Mouse (Mus musculus) lung, embryonic 16.5 days (tissue): Measurements from ENCODE around the gene Lmbr1. TPM values are rescaled to one million over a fixed set of nuclear protein-coding genes. Genes with fewer than 3 reads are reported as not detected.

Source experiments
- ATAC-seq: fragments of 200-750 bp; cut with Nextera tagmentation; 2 replicates; pipeline ENCODE4 v1.8.0; 2017; ENCODE audit warnings: low read depth, mild to moderate bottlenecking, moderate library complexity
- H3K27ac ChIP-seq: fragments of 300-500 bp; sonication (generic); 2 replicates; pipeline ENCODE4 v1.5.1; 2014; ENCODE audit warnings: mild to moderate bottlenecking, control low read depth, low read length
- H3K27me3 ChIP-seq: fragments of 300-500 bp; sonication (generic); 2 replicates; pipeline ENCODE4 v1.6.1; 2014; ENCODE audit warnings: low read depth, low read length, mixed read lengths; ENCODE audit not compliant: control insufficient read depth, insufficient read depth
- H3K36me3 ChIP-seq: fragments of 300-500 bp; sonication (generic); 2 replicates; pipeline ENCODE4 v1.6.1; 2014; ENCODE audit warnings: low read length; ENCODE audit not compliant: control insufficient read depth, insufficient read depth
- H3K4me1 ChIP-seq: fragments of 300-500 bp; sonication (generic); replicated peaks from 2 replicates; pipeline ENCODE4 v1.6.1; 2014; ENCODE audit warnings: low read length, mixed read lengths; ENCODE audit not compliant: control insufficient read depth, insufficient read depth
- H3K4me2 ChIP-seq: fragments of 300-500 bp; sonication (generic); 2 replicates; pipeline ENCODE4 v1.6.1; 2014; ENCODE audit warnings: low read depth, low read length, control low read depth
- H3K4me3 ChIP-seq: fragments of 300-500 bp; sonication (generic); 2 replicates; pipeline ENCODE4 v1.5.1; 2014; ENCODE audit warnings: mild to moderate bottlenecking, low read length, control low read depth
- H3K9ac ChIP-seq: fragments of 300-500 bp; sonication (generic); 2 replicates; pipeline ENCODE4 v1.6.1; 2014; ENCODE audit warnings: low read length, control low read depth
- H3K9me3 ChIP-seq: fragments of 300-500 bp; sonication (generic); 2 replicates; pipeline ENCODE4 v1.6.1; 2016; ENCODE audit warnings: low read length; ENCODE audit not compliant: control insufficient read depth
- WGBS: fragments of 180-500 bp; shearing (Covaris S2); extraction: QIAGEN DNeasy Blood & Tissue Kit; methylation state at CpG from one replicate; pipeline ENCODE4 v1.1.7; 2014; 5-methylcytosine and 5-hydroxymethylcytosine counted together
- polyA plus RNA-seq: library from polyadenylated mRNA; unstranded; fragments of >200 nt; fragmentation: Nextera tagmentation; extraction: Ambion mirVana; gene quantifications from 2 replicates; pipeline ENCODE4 v1.2.1, GENCODE M21; 2015

The Lmbr1 gene
- polyA plus RNA-seq, 1 experiment from 2014 or later: 10.7 TPM

DNA sequence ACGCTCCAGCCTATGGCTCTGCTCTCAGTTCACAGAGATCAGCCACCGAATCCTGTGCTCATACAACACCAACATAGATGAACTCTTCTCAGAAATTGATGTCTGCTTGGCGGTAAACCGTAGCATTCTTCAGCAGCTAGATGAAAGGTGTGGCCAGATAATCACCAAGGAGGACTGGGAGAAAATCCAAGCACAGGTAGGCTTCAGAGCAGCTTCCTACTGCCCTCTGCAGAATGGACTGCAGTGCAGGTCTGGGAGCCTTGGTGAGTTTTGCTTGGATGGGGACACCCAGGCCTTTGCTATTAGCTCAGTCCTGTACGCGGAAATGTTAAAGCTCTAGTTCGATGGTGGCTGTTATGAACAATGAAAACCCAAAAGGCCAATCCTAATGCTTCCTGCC, 154.1 kb downstream of the Lmbr1 start:
- Histone ChIP-seq H3K4me1 (no peaks in the 10 kb centered on the region), H3K4me2 (no peak overlapping the region), H3K27ac (no peak overlapping the region), H3K9ac (no peak overlapping the region), H3K36me3 (no peaks in the 10 kb centered on the region), H3K4me3 (no peak overlapping the region), H3K9me3 (no peaks in the 10 kb centered on the region), H3K27me3 (no peaks in the 10 kb centered on the region)
- ATAC-seq: no peak
- 86% methylated on average over 7 of the region's 7 CpGs for WGBS

GRCm38 (mm10) chr5:29217997-29218396, 160.2 kb downstream of the Lmbr1 start:
- Histone ChIP-seq H3K4me1 (0 out of 2 replicates have a peak, but pooled peaks cover 2% of the 10 kb centered on the region), H3K4me3 (no peak overlapping the region), H3K9ac (no peak overlapping the region), H3K36me3 (no peaks in the 10 kb centered on the region), H3K9me3 (no peaks in the 10 kb centered on the region), H3K4me2 (no peak overlapping the region), H3K27me3 (no peaks in the 10 kb centered on the region), H3K27ac (no peak overlapping the region)
- 53% methylated on average over 3 of the region's 3 CpGs for WGBS
- no peak for ATAC-seq

- ATAC-seq: no peak
These were observed 166.1 kb downstream of the Lmbr1 start for GRCm38 (mm10) chr5:29211980-29212555.

GRCm38 (mm10) chr5:29205690-29206089, 172.5 kb downstream of the Lmbr1 start:
- ATAC-seq: no peak
- no peak overlapping the region for H3K4me3 ChIP-seq
- no peaks in the 10 kb centered on the region for H3K36me3 ChIP-seq
- H3K27ac ChIP-seq: no peak overlapping the region
- H3K4me2 ChIP-seq: no peak overlapping the region
- no peaks in the 10 kb centered on the region for H3K27me3 ChIP-seq
- H3K9ac ChIP-seq: no peak overlapping the region
- H3K4me1 ChIP-seq: no peaks in the 10 kb centered on the region
- WGBS: 52% methylated on average over 5 of the region's 5 CpGs
- no peaks in the 10 kb centered on the region for H3K9me3 ChIP-seq

More at GRCm38 (mm10) chr5:29211980-29212555, 166.1 kb downstream of the Lmbr1 start:
- Histone ChIP-seq H3K4me2 (no peak overlapping the region), H3K27me3 (no peaks in the 10 kb centered on the region), H3K4me1 (no peaks in the 10 kb centered on the region), H3K9ac (no peak overlapping the region), H3K27ac (no peak overlapping the region), H3K4me3 (no peak overlapping the region), H3K36me3 (no peaks in the 10 kb centered on the region), H3K9me3 (no peaks in the 10 kb centered on the region)
- 20% methylated on average over 4 of the region's 4 CpGs for WGBS

- Histone ChIP-seq H3K36me3 (no peaks in the 10 kb centered on the region), H3K27me3 (no peaks in the 10 kb centered on the region; the same call in 1 of the 2 replicates), H3K4me1 (peaks cover 5% of the 10 kb centered on the region; the same call in 1 of the 2 replicates), H3K4me3 (no peak overlapping the region), H3K27ac (no peak overlapping the region), H3K9me3 (no peaks in the 10 kb centered on the region), H3K9ac (no peak overlapping the region), H3K4me2 (no peak overlapping the region)
- WGBS: 56% methylated on average over 3 of the region's 3 CpGs
- ATAC-seq: no peak
These were observed 178.3 kb downstream of the Lmbr1 start for GRCm38 (mm10) chr5:29199868-29200267.

GRCm38 (mm10) chr5:29198960-29199488, 179.2 kb downstream of the Lmbr1 start:
- Histone ChIP-seq H3K27ac (no peak overlapping the region), H3K4me1 (peaks cover 5% of the 10 kb centered on the region; the same call in 1 of the 2 replicates)
- 80% methylated on average over 4 of the region's 4 CpGs for WGBS

DNA sequence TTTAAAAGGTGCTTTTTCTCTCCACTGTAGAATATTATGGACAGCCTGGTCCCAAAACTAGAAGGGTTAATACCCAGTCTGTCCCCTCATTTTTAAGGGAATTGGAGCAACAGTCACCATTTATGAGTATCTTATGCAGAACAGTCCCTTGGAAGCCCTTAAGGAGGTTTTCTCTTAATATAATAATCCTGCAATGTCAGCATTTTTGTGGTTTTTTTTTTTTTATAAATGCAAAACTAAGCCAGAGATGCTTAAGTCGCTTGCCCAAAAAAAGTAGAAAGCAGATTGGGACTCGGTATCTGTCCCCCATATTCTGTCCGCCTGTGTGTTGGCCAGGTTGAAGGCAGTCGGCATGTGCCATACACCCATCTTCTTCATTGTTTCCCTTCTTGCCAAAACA, 181.0 kb downstream of the Lmbr1 start:
- WGBS: 82% methylated on average over 4 of the region's 4 CpGs
- H3K9me3 ChIP-seq: no peaks in the 10 kb centered on the region
- no peak overlapping the region for H3K4me3 ChIP-seq
- H3K9ac ChIP-seq: no peak overlapping the region
- H3K27me3 ChIP-seq: no peaks in the 10 kb centered on the region; the same call in 1 of the 2 replicates
- H3K36me3 ChIP-seq: no peaks in the 10 kb centered on the region
- no peak overlapping the region for H3K4me2 ChIP-seq
- H3K27ac ChIP-seq: no peak overlapping the region
- H3K4me1 ChIP-seq: peaks cover 5% of the 10 kb centered on the region; the same call in 1 of the 2 replicates
- no peak for ATAC-seq

More at GRCm38 (mm10) chr5:29198960-29199488, 179.2 kb downstream of the Lmbr1 start:
- H3K27me3 ChIP-seq: no peaks in the 10 kb centered on the region; the same call in 1 of the 2 replicates
- ATAC-seq: no peak
- no peaks in the 10 kb centered on the region for H3K9me3 ChIP-seq
- H3K4me2 ChIP-seq: no peak overlapping the region
- no peak overlapping the region for H3K4me3 ChIP-seq
- no peak overlapping the region for H3K9ac ChIP-seq
- H3K36me3 ChIP-seq: no peaks in the 10 kb centered on the region

- Histone ChIP-seq H3K27me3 (no peaks in the 10 kb centered on the region; the same call in 1 of the 2 replicates), H3K4me1 (peaks cover 5% of the 10 kb centered on the region; the same call in 1 of the 2 replicates), H3K4me3 (peak overlapping the region; percentile 58), H3K27ac (peak overlapping the region; percentile 64), H3K9me3 (no peaks in the 10 kb centered on the region), H3K36me3 (no peaks in the 10 kb centered on the region), H3K4me2 (peak overlapping the region; percentile 66), H3K9ac (peak overlapping the region; percentile 71)
- ATAC-seq: no peak; the same call in 1 of the 2 replicates
- WGBS: 8% methylated on average over 12 of the region's 12 CpGs
These were observed 181.9 kb downstream of the Lmbr1 start for GRCm38 (mm10) chr5:29196264-29196658.

DNA sequence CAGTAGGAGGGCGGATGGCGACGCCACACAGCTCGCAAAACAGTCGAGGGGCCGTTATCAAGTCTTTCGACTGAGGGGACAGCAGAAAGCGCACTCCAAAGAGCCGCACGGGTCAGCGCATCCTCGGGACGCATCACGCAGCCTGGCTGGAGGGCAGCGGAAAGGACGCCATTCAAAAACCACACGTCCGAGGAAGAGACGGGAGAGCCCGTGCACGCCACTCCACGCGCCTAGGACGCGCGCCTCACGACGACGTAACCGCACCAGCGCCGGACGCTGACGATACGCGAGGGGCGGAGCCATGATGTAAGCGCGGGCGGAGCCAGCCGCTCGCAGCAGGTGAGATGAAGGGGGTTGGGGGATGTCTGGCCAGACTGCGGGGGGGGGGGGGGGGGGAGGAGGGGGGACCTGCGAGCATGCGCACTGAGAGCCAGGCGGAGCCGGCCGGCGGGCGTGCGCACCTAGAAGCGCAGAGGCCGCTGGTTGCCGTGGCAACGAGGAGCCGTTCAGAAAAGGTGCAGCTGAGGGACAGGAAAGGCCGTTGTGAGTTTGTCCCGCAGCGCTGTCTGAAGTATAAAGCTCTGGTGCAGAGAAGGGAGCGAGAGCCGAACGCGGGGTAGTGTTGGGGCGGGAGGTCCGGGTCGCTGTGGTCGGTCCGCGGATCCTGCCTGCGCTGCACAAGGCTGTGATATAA, 182.5 kb downstream of the Lmbr1 start, which contains the start of gene Rnf32:
TSS of gene Rnf32 (plus strand) at position 423 of the 694 bp plus-strand sequence.
- Histone ChIP-seq H3K4me1 (peaks cover 5% of the 10 kb centered on the region; the same call in 1 of the 2 replicates), H3K9me3 (no peaks in the 10 kb centered on the region), H3K4me2 (peak within 1 kb of the TSS; percentile 66), H3K27ac (peak within 1 kb of the TSS; percentile 69), H3K27me3 (no peaks in the 10 kb centered on the region; the same call in 1 of the 2 replicates), H3K9ac (peak within 1 kb of the TSS; percentile 71), H3K4me3 (peak within 1 kb of the TSS; percentile 58), H3K36me3 (no peaks in the 10 kb centered on the region)
- peak; percentile 98 for ATAC-seq
- under 1% methylated on average over 59 of the region's 70 CpGs for WGBS
